Mouse (Mus musculus): ENCODE measurements around the gene R3hdm4. TPM values are rescaled to one million over a fixed set of nuclear protein-coding genes. Genes with fewer than 3 reads are reported as not detected.
"Not testable (repeated sequence)": the region's sequence is repeated elsewhere in the genome, so short reads cannot be mapped to it uniquely, and the experiment has no call there.

R3hdm4 gene
- total RNA-seq, 2 experiments from 2014 or later: 318 to 346 TPM

DNA sequence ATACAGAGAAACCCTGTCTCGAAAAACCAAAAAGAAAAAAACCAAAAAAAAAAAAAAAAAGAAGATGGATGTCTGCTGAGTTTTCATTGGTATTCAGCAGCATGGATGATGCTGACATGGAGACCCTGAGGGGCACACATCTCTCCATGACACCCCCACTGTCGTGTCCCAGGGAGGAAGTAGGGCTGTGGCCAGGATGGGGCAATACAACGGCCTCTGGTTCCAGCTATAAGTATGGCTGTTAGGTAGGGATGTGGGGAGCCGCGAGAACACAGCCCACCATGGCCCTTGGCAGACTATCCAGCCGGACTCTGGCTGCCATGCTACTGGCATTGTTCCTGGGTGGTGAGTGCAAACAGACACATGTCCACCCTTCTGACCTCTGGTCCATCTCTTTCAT lies 35.0 kb downstream of the R3hdm4 start, which contains the start of gene Elane:
Gene Elane, plus strand, starts transcription at position 194 of the 400 bp plus-strand sequence.
- no peak for DNase-seq (ENCODE audit: extremely low spot score in 1 of 2, low spot score in 2 of 2)
- no peak for TF ChIP-seq CTCF (IDR thresholded peaks at IDR 0.05)
- intact Hi-C loops (cut with DNase I): no loop called here
- H3K27ac ChIP-seq: no peak within 1 kb of the TSS
- H3K4me3 ChIP-seq: no peak within 1 kb of the TSS

DNA sequence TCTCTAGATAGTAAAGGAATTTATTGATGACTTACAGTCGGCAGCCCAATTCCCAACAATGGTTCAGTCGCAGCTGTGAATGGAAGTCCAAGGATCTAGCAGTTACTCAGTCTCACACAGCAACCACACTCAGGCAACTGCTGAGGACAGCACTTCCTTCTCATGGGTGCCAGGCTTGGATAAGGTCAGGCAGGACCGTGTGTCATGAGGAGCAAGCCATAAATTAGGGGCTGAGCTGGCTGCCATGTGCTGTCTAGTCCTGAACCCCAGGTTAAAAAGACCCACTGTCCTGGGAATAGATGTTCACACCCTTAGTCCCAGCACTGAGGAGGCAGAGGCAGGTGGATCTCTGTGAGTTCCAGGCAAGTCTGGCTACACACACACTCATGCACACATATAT lies 36.1 kb downstream of the R3hdm4 start:
- not testable (repeated sequence) for H3K4me3 ChIP-seq; H3K27ac ChIP-seq; DNase-seq (ENCODE audit: extremely low spot score in 1 of 2, low spot score in 2 of 2)
- intact Hi-C loops (cut with DNase I): loop anchor here (5.0 kb wide), 1 partner anchor 53 kb away; no protein-coding TSS in a partner anchor

DNA sequence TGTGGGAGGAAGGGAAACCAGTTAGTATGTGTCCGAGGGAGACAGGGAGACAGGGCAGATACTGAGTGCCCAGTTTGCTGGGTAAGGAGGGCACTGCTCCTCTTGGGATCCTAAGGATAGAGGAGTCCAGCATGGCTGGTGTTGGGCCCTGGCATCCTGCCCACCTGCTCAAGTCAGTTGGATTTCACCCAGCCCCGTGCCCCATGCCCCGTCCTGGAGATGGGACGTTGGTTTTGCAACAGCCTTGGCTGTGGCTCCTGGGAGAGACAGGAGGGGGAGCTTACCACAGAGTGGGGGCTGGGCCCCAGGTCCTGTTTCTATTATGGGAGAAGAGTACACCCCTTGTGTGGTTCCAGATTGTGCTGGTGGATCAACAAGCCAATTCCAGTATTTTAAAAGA lies 36.6 kb downstream of the R3hdm4 start:
- H3K4me3 ChIP-seq: no peak overlapping the region
- intact Hi-C loops (cut with DNase I): loop anchor here (5.0 kb wide), 1 partner anchor 52 kb away; no protein-coding TSS in a partner anchor
- TF ChIP-seq CTCF (IDR thresholded peaks at IDR 0.05): no peak

GRCm38 (mm10) chr10:79883297-79884084 lies 37.5 kb downstream of the R3hdm4 start:
- peak; percentile 88 for TF ChIP-seq CTCF (IDR thresholded peaks at IDR 0.05)
- no peak overlapping the region for H3K27ac ChIP-seq
- no peak overlapping the region for H3K4me3 ChIP-seq
- intact Hi-C loops (cut with DNase I): loop anchor here (5.0 kb wide), 1 partner anchor 51 kb away; no protein-coding TSS in a partner anchor
- peak; percentile 72 to 85 for DNase-seq (ENCODE audit: extremely low spot score in 1 of 2, low spot score in 2 of 2)

More for the DNA sequence above, 36.6 kb downstream of the R3hdm4 start:
- H3K27ac ChIP-seq: no peak overlapping the region
- no peak for DNase-seq (ENCODE audit: extremely low spot score in 1 of 2, low spot score in 2 of 2)

- Histone ChIP-seq H3K27ac (no peak overlapping the region), H3K4me3 (no peak overlapping the region)
- DNase-seq (ENCODE audit: extremely low spot score in 1 of 2, low spot score in 2 of 2): no peak
- intact Hi-C loops (cut with DNase I): loop anchor here (5.0 kb wide), 1 partner anchor 50 kb away; no protein-coding TSS in a partner anchor
- no peak for TF ChIP-seq CTCF (IDR thresholded peaks at IDR 0.05)
Measured at GRCm38 (mm10) chr10:79881981-79882380, 39.0 kb downstream of the R3hdm4 start.

GRCm38 (mm10) chr10:79880721-79881120 lies 40.3 kb downstream of the R3hdm4 start:
- Histone ChIP-seq H3K27ac (no peak overlapping the region), H3K4me3 (no peak overlapping the region)
- no peak for DNase-seq (ENCODE audit: extremely low spot score in 1 of 2, low spot score in 2 of 2)
- TF ChIP-seq CTCF (IDR thresholded peaks at IDR 0.05): no peak
- intact Hi-C loops (cut with DNase I): loop anchor here (5.0 kb wide), 1 partner anchor 48 kb away; no protein-coding TSS in a partner anchor

DNA sequence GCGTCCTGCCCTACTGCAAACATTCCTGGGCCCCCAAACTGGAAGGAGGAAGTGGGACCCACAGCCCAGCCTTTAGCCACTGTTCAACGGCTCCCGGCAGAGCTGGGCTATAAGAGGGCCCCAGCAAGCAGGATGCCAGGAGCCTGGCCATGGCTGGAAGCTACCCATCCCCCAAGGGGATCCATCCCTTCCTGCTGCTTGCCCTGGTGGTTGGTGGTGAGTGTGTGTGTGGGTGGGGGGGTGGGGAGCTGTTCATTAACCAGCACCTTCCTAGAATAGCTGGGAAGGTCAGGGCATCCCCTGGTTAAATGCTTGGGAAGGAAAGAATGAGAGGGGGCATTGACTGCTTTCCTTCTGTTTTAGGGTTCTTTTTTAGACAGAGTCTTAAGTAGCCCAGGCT lies 41.5 kb downstream of the R3hdm4 start:
- intact Hi-C loops (cut with DNase I): no loop called here
- no peak overlapping the region for H3K4me3 ChIP-seq
- H3K27ac ChIP-seq: no peak overlapping the region
- no peak for DNase-seq (ENCODE audit: extremely low spot score in 1 of 2, low spot score in 2 of 2)
- no peak for TF ChIP-seq CTCF (IDR thresholded peaks at IDR 0.05)

GRCm38 (mm10) chr10:79877757-79878156 lies 43.3 kb downstream of the R3hdm4 start:
- intact Hi-C loops (cut with DNase I): no loop called here
- no peak overlapping the region for H3K4me3 ChIP-seq
- no peak for TF ChIP-seq CTCF (IDR thresholded peaks at IDR 0.05)
- DNase-seq (ENCODE audit: extremely low spot score in 1 of 2, low spot score in 2 of 2): no peak
- no peak overlapping the region for H3K27ac ChIP-seq

GRCm38 (mm10) chr10:79877174-79877573 lies 43.8 kb downstream of the R3hdm4 start:
- intact Hi-C loops (cut with DNase I): no loop called here
- TF ChIP-seq CTCF (IDR thresholded peaks at IDR 0.05): no peak
- DNase-seq (ENCODE audit: extremely low spot score in 1 of 2, low spot score in 2 of 2): no peak
- Histone ChIP-seq H3K4me3 (no peak overlapping the region), H3K27ac (no peak overlapping the region)

DNA sequence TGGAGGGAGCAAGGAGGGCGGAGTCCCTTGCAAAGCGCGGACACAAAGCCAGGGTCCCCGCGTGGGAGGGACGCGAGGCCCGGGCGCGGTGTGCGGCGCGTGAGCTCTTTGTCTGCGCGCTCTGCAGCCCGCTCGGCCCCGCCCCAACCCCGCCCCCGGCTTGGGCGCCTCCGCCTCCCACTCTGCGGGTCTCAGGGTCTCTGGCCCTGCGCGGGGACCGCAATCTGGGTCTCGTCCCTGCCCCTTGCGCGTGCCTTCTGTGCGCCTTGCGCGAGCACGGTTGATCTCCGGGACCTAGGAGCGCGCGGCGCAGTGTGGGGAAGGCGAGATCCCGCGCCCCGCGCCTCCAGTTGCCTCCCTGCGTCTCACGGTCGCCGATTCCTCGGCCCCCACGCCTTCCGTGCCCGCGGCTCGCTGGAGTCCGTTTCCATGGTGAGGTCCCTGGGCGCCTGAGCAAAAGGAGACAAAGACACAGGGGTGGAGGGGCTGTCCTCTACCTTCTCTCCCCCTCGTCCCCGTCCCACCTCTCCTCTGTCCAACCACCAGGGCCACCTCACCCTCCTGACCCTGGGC lies 46.6 kb downstream of the R3hdm4 start, which contains the start of the genes Prtn3 and Plppr3:
Gene Prtn3, plus strand, starts transcription at position 187 of the 573 bp plus-strand sequence.
Gene Plppr3, minus strand, starts transcription at position 345 of the 573 bp plus-strand sequence.
- peak within 1 kb of the TSS; percentile 82 for H3K27ac ChIP-seq
- intact Hi-C loops (cut with DNase I): no loop called here
- peak; percentile 54 to 59 for DNase-seq (ENCODE audit: extremely low spot score in 1 of 2, low spot score in 2 of 2)
- no peak for TF ChIP-seq CTCF (IDR thresholded peaks at IDR 0.05)
- H3K4me3 ChIP-seq: peak within 1 kb of the TSS; percentile 65

DNA sequence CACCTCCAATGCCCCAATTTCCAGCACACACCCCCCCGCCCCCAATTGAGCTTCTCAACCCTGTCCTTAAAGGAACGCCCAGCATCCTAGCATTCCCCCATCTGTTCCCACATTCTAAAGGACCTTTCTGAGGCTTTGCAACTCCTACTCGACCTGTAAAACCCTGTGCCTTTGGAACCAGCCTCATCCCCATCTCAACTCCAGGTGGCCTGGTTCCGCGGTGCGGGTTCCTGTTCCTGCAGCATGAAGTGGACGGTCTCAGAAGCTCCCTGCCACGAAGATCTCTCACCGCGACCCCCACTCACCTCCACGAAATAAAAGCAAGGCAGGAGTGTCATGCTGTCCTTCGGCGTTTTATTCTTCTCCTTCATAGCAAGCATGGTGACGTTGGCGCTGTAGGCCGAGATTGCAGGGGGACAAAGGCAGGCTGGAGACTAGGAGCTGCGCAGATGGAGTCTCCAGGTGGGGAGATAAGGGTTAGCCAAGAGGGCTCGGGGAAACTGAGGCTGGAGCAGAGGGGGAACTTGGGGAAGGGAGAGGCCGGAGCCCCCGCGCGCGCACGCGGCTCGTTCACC lies 47.2 kb downstream of the R3hdm4 start:
- intact Hi-C loops (cut with DNase I): no loop called here
- peak overlapping the region; percentile 82 for H3K27ac ChIP-seq
- DNase-seq (ENCODE audit: extremely low spot score in 1 of 2, low spot score in 2 of 2): no peak
- H3K4me3 ChIP-seq: peak overlapping the region; percentile 65
- no peak for TF ChIP-seq CTCF (IDR thresholded peaks at IDR 0.05)

DNA sequence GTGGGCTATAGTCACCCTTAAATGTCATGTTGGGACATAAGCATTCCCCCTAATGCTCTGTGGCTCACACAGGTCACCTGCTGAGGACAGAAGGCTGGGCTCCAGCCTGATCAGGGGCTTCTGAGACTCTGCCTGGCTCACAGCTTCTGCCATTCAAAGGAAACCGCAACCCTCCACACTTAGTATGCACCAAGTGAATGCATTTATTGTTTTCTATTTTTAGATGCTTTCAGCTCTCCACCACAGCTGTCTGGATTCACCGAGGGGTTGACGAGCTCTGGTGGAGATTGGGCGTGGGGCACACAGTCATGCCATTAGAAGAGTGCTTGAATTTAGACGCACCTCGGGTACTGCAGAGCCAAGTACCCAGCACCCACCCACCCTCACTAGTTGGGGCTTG lies 47.7 kb downstream of the R3hdm4 start:
- Histone ChIP-seq H3K27ac (no peak overlapping the region), H3K4me3 (peak overlapping the region; percentile 65)
- intact Hi-C loops (cut with DNase I): no loop called here
- no peak for TF ChIP-seq CTCF (IDR thresholded peaks at IDR 0.05)
- DNase-seq (ENCODE audit: extremely low spot score in 1 of 2, low spot score in 2 of 2): no peak
